Mouse (Mus musculus) effector memory CD4-positive, alpha-beta T cell, adult 7 months (primary cell): ENCODE results near the gene Pde6d. TPM values are rescaled to one million over a fixed set of nuclear protein-coding genes. Genes with fewer than 3 reads are reported as not detected.

Experiments used
- polyA plus RNA-seq: library from polyadenylated mRNA; unstranded; fragments of 100-300 nt; shearing (Covaris generic); gene quantifications from one replicate; pipeline ENCODE4 v1.2.1, GENCODE M21; 2017

The Pde6d gene
- 14.4 TPM for polyA plus RNA-seq

GRCm38 (mm10) chr1:86582451-86583096, at the start of gene Pde6d, which contains the start of gene Cops7b:
Gene Pde6d, minus strand, starts transcription at chr1:86582629.
Gene Cops7b, plus strand, starts transcription at chr1:86582904.

DNA sequence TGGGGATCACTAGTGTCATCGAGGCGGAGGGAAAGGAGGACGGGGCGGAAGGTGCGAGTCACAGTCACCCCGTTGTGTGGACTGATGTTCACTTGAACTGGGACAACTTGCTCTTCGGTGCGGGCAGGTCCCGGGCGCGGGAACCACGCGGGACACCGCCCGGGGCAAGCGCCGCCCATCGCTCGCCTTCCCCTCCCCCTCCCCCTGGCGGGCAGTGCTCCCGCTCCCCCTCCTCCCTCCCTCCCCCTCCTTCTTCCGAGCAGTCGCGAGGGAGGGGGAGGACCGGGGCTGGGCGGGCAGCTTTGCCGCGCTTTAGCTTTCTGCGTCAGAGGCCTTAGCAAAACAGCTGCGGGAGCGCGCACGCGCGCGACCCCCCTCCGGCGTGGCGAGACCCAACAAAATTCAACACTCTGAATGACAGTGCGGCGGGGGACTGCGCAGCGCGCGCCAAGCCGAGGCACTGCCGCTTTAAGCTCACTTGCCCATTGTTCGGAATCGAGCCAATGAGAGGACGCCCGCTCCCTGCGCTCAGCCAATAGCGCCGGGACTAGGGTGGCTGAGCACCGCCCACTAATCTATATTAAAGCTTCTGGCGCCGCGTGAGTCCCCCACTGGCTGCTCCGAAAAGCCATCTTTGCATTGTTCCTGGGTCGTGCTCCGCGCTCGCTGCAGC, 56.2 kb downstream of the Pde6d start, which contains the start of gene Ptma:
Ptma (plus strand) TSS at position 611 of the 673 bp plus-strand sequence.

Other genes with a start within 250 kb of the Pde6d start
- gene Ncl, start 223.2 kb downstream of the Pde6d start, polyA plus RNA-seq = 560 TPM
- gene Nmur1, start 156.4 kb downstream of the Pde6d start, polyA plus RNA-seq = not detected
- gene Tex44, start 156.3 kb downstream of the Pde6d start, polyA plus RNA-seq = not detected
- 1,303 TPM for gene Ptma, start 55.9 kb downstream of the Pde6d start, polyA plus RNA-seq
- 13.2 TPM for gene Cops7b, start 275 bp upstream of the Pde6d start, polyA plus RNA-seq
- gene Nppc, start 87.9 kb upstream of the Pde6d start, polyA plus RNA-seq = not detected
- 33.5 TPM for gene Dis3l2, start 121.2 kb upstream of the Pde6d start, polyA plus RNA-seq